Mouse (Mus musculus): ENCODE data around the gene Top2a. TPM values are rescaled to one million over a fixed set of nuclear protein-coding genes. Genes with fewer than 3 reads are reported as not detected.

The Top2a gene
- 9.8 TPM for total RNA-seq (2023)

DNA sequence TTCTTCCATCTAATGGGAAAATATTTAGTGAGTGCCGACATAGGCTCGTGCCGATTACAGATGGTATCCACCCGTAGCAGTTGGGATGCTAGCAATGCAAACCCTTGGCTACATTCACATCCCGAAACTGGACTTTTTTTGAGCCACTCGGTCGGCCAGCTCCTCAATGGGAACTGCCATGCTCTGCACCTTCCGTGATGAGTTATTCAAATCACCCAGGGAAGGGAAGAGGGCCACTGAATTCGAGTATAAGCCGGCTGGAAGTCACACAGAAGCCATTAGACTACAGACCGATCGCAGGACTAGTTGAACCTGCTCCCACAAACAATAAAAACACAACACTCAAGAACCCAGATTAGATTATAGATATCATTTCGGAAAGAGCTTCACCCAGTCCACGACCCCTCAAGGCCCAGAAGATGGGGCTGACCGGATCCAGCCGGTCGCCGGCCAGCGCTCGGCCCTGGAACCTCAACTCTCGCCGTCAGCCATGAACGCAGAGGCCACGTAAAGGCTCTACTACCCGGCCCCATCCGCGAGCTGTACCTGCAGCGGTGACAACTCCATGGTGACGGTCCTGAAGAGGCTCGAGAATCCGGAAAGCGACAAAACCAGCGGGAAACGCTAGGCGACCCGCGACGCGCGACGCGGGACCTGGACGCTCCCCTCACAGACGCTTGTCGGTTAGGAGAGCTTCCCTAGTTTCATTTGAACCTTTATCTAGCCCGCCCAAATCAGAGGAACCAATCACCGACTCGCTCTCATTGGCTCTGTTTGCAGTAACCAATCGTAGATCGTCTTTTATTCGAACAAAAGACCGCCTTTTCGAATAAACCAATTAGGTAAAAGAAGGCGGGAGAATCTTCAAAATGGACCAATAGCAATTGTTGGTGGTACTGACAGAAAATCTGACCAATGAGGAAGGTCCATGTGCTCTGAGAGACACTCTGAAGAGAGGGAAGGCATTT, at the start of gene Top2a:
Gene Top2a (minus strand): TSS at position 690 of the 968 bp plus-strand sequence.

DNA sequence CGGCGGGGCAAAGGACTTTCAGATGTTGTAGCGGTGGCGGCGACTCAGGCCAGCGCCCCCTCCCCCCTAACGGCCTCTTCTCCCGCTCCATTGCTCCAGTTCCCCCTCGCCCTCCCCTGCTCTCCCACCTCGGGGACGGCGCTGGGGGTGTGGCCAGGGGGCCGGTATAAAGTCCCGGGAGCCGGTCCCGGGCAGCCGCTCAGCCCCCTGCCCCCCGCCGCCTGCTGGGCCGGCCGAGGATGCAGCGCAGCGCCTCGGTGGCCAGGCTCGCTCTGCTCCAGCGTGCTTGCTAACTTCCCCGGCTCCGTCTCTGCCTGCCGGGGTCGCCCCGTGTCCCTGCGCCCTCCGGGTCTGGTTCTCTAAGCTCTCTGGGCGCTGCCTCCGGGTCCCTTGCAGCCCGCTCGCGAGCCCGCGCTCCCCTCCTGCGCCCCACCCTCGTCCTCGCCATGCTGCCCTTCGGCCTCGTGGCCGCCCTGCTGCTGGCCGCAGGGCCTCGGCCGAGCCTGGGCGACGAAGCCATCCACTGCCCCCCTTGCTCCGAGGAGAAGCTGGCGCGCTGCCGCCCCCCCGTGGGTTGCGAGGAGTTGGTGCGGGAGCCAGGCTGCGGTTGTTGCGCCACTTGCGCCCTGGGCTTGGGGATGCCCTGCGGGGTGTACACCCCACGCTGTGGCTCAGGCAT, 17.2 kb upstream of the Top2a start, which contains the start of gene Igfbp4:
Gene Igfbp4 (plus strand): TSS at position 194 of the 679 bp plus-strand sequence.

DNA sequence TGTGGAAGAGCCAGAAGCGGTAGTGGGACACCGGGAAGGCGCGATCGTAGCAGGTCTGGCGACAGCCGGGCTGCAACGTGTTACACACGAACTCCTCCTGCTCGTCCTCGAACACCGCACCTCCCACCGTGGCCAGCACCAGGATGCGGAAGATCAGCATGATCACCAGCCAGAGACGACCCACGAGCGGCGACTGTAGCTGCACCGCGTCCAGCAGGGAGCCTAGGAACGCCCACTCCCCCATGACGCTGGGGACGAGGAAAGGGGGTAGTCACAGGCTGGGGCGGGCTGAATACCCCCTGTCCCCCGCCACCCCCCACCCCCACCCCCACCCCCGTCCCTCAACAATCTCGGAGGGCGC, 41.2 kb downstream of the Top2a start, which contains the start of gene Gjd3:
Gene Gjd3 (minus strand): TSS at position 244 of the 361 bp plus-strand sequence.

Other genes with a start within 250 kb of the Top2a start
- gene Nr1d1, start 248.9 kb downstream of the Top2a start, total RNA-seq (2023): 4.3 TPM
- 107 TPM for gene Msl1, start 228.7 kb downstream of the Top2a start, total RNA-seq (2023)
- 108 TPM for gene Casc3, start 219.3 kb downstream of the Top2a start, total RNA-seq (2023)
- 0.62 TPM for gene Rapgefl1, start 187.4 kb downstream of the Top2a start, total RNA-seq (2023)
- 47.8 TPM for gene Wipf2, start 160.6 kb downstream of the Top2a start, total RNA-seq (2023)
- gene Cdc6, start 116.4 kb downstream of the Top2a start, total RNA-seq (2023): 1.2 TPM
- gene Rara, start 96.4 kb downstream of the Top2a start, total RNA-seq (2023): 99.1 TPM
- gene Gjd3, start 41.2 kb downstream of the Top2a start, total RNA-seq (2023): not detected
- 382 TPM for gene Igfbp4, start 17.1 kb upstream of the Top2a start, total RNA-seq (2023)
- gene Tns4, start 65.1 kb upstream of the Top2a start, total RNA-seq (2023): 0.50 TPM
- 1,508 TPM for gene Ccr7, start 130.9 kb upstream of the Top2a start, total RNA-seq (2023)
- gene Smarce1, start 206.8 kb upstream of the Top2a start, total RNA-seq (2023): 193 TPM
- 0.53 TPM for gene Krt222, start 219.9 kb upstream of the Top2a start, total RNA-seq (2023)

All from CD4-positive naive resting alpha-beta T cell, adult 76 days (primary cell).